Mouse (Mus musculus): ENCODE results near the gene Gm49425. TPM values are rescaled to one million over a fixed set of nuclear protein-coding genes. Genes with fewer than 3 reads are reported as not detected.

The Gm49425 gene
- polyA plus RNA-seq, 2 experiments = 0.23 to 0.45 TPM

GRCm38 (mm10) chr15:101550567-101550966, 33.5 kb upstream of the Gm49425 start, which contains the start of gene Krt82:
Gene Krt82, minus strand, starts transcription at chr15:101550667.
- TF ChIP-seq POLR2A (IDR thresholded peaks at IDR 0.05; ENCODE audit: borderline replicate concordance, extremely low read depth, insufficient read depth, insufficient read length) = no peak
- ATAC-seq (ENCODE audit: low FRiP score, low read depth) = no peak
- H3K4me3 ChIP-seq (replicated peaks; ENCODE audit: low read length) = no peak within 1 kb of the TSS
- H3K36me3 ChIP-seq (ENCODE audit: control insufficient read depth, insufficient read depth, low read length) = no peaks in the 10 kb centered on the region
- WGBS = 60% methylated on average over 7 of the region's 7 CpGs
- DNase-seq (ENCODE audit: low spot score) = no peak
- H3K4me2 ChIP-seq (replicated peaks; ENCODE audit: low read depth, low read length, severe bottlenecking) = no peak within 1 kb of the TSS
- H3K9me3 ChIP-seq (ENCODE audit: control insufficient read depth, low read length) = no peaks in the 10 kb centered on the region
- peaks cover 6% of the 10 kb centered on the region for H3K4me1 ChIP-seq (ENCODE audit: control insufficient read depth, insufficient read depth, low read length)
- H3K27ac ChIP-seq (replicated peaks; ENCODE audit: low read depth, low read length) = no peak within 1 kb of the TSS
- H3K27me3 ChIP-seq (ENCODE audit: control insufficient read depth, insufficient read depth, low read length) = peaks cover 6% of the 10 kb centered on the region; the same call in 1 of the 2 replicates
- H3K9ac ChIP-seq (ENCODE audit: low read depth, low read length, severe bottlenecking) = no peak within 1 kb of the TSS

GRCm38 (mm10) chr15:101544478-101544877, 27.4 kb upstream of the Gm49425 start:
- H3K4me2 ChIP-seq (replicated peaks; ENCODE audit: low read depth, low read length, severe bottlenecking) = no peak overlapping the region
- DNase-seq (ENCODE audit: low spot score) (no peak), ATAC-seq (ENCODE audit: low FRiP score, low read depth) (no peak)
- WGBS = 34% methylated on average over 3 of the region's 3 CpGs
- no peak overlapping the region for H3K9ac ChIP-seq (ENCODE audit: low read depth, low read length, severe bottlenecking)
- H3K36me3 ChIP-seq (ENCODE audit: control insufficient read depth, insufficient read depth, low read length) = no peaks in the 10 kb centered on the region
- H3K27me3 ChIP-seq (ENCODE audit: control insufficient read depth, insufficient read depth, low read length) = no peaks in the 10 kb centered on the region
- no peak overlapping the region for H3K27ac ChIP-seq (replicated peaks; ENCODE audit: low read depth, low read length)
- no peak for TF ChIP-seq POLR2A (IDR thresholded peaks at IDR 0.05; ENCODE audit: borderline replicate concordance, extremely low read depth, insufficient read depth, insufficient read length)
- no peaks in the 10 kb centered on the region for H3K9me3 ChIP-seq (ENCODE audit: control insufficient read depth, low read length)
- no peak overlapping the region for H3K4me3 ChIP-seq (replicated peaks; ENCODE audit: low read length)
- H3K4me1 ChIP-seq (ENCODE audit: control insufficient read depth, insufficient read depth, low read length) = peaks cover 6% of the 10 kb centered on the region

GRCm38 (mm10) chr15:101542543-101542942, 25.5 kb upstream of the Gm49425 start:
- DNase-seq (ENCODE audit: low spot score) = no peak
- no peak for TF ChIP-seq POLR2A (IDR thresholded peaks at IDR 0.05; ENCODE audit: borderline replicate concordance, extremely low read depth, insufficient read depth, insufficient read length)
- Histone ChIP-seq H3K9me3 (ENCODE audit: control insufficient read depth, low read length) (no peaks in the 10 kb centered on the region), H3K4me3 (replicated peaks; ENCODE audit: low read length) (no peak overlapping the region), H3K4me1 (ENCODE audit: control insufficient read depth, insufficient read depth, low read length) (peaks cover 13% of the 10 kb centered on the region), H3K36me3 (ENCODE audit: control insufficient read depth, insufficient read depth, low read length) (no peaks in the 10 kb centered on the region), H3K9ac (ENCODE audit: low read depth, low read length, severe bottlenecking) (no peak overlapping the region), H3K4me2 (replicated peaks; ENCODE audit: low read depth, low read length, severe bottlenecking) (no peak overlapping the region), H3K27me3 (ENCODE audit: control insufficient read depth, insufficient read depth, low read length) (no peaks in the 10 kb centered on the region), H3K27ac (replicated peaks; ENCODE audit: low read depth, low read length) (no peak overlapping the region)
- 69% methylated on average over 9 of the region's 9 CpGs for WGBS
- ATAC-seq (ENCODE audit: low FRiP score, low read depth) = no peak

GRCm38 (mm10) chr15:101538580-101538900, 21.5 kb upstream of the Gm49425 start:
- Histone ChIP-seq H3K4me3 (replicated peaks; ENCODE audit: low read length) (no peak overlapping the region), H3K36me3 (ENCODE audit: control insufficient read depth, insufficient read depth, low read length) (no peaks in the 10 kb centered on the region), H3K4me1 (ENCODE audit: control insufficient read depth, insufficient read depth, low read length) (peaks cover 13% of the 10 kb centered on the region), H3K27ac (replicated peaks; ENCODE audit: low read depth, low read length) (no peak overlapping the region), H3K9ac (ENCODE audit: low read depth, low read length, severe bottlenecking) (no peak overlapping the region), H3K9me3 (ENCODE audit: control insufficient read depth, low read length) (no peaks in the 10 kb centered on the region), H3K4me2 (replicated peaks; ENCODE audit: low read depth, low read length, severe bottlenecking) (no peak overlapping the region), H3K27me3 (ENCODE audit: control insufficient read depth, insufficient read depth, low read length) (no peaks in the 10 kb centered on the region)
- DNase-seq (ENCODE audit: low spot score) (no peak), ATAC-seq (ENCODE audit: low FRiP score, low read depth) (peak; percentile 12; the same call in 1 of the 2 replicates)
- no peak for TF ChIP-seq POLR2A (IDR thresholded peaks at IDR 0.05; ENCODE audit: borderline replicate concordance, extremely low read depth, insufficient read depth, insufficient read length)
- 47% methylated on average over 4 of the region's 4 CpGs for WGBS

GRCm38 (mm10) chr15:101537864-101538579, 21.0 kb upstream of the Gm49425 start:
- Histone ChIP-seq H3K9ac (ENCODE audit: low read depth, low read length, severe bottlenecking) (no peak overlapping the region), H3K36me3 (ENCODE audit: control insufficient read depth, insufficient read depth, low read length) (no peaks in the 10 kb centered on the region), H3K4me3 (replicated peaks; ENCODE audit: low read length) (no peak overlapping the region), H3K4me1 (ENCODE audit: control insufficient read depth, insufficient read depth, low read length) (peaks cover 13% of the 10 kb centered on the region), H3K27me3 (ENCODE audit: control insufficient read depth, insufficient read depth, low read length) (no peaks in the 10 kb centered on the region), H3K4me2 (replicated peaks; ENCODE audit: low read depth, low read length, severe bottlenecking) (no peak overlapping the region), H3K27ac (replicated peaks; ENCODE audit: low read depth, low read length) (no peak overlapping the region), H3K9me3 (ENCODE audit: control insufficient read depth, low read length) (no peaks in the 10 kb centered on the region)
- ATAC-seq (ENCODE audit: low FRiP score, low read depth) (peak; percentile 24; the same call in 1 of the 2 replicates), DNase-seq (ENCODE audit: low spot score) (peak; percentile 14)
- WGBS = 28% methylated on average over 7 of the region's 7 CpGs
- TF ChIP-seq POLR2A (IDR thresholded peaks at IDR 0.05; ENCODE audit: borderline replicate concordance, extremely low read depth, insufficient read depth, insufficient read length) = no peak

All from limb, embryonic 14.5 days (tissue).